Mouse (Mus musculus) CH12.LX (cell line): ENCODE measurements around the gene Ssh2.

Source experiments
- ELF1 ChIP-seq: IDR thresholded peaks from 2 replicates; pipeline ENCODE4 v1.6.1; 2014; ENCODE audit warnings: low read depth, mild to moderate bottlenecking, inconsistent platforms, low read length, improper control_type of control experiment
- MEF2A ChIP-seq: IDR thresholded peaks from 2 replicates; pipeline ENCODE4 v1.6.1; 2014; ENCODE audit warnings: low read depth, mild to moderate bottlenecking, inconsistent platforms, low read length, improper control_type of control experiment, borderline replicate concordance
- MYC ChIP-seq: IDR thresholded peaks from 2 replicates; pipeline ENCODE4 v1.6.1; 2011; ENCODE audit warnings: low read depth, mild to moderate bottlenecking, improper control_type of control experiment, low read length

DNA sequence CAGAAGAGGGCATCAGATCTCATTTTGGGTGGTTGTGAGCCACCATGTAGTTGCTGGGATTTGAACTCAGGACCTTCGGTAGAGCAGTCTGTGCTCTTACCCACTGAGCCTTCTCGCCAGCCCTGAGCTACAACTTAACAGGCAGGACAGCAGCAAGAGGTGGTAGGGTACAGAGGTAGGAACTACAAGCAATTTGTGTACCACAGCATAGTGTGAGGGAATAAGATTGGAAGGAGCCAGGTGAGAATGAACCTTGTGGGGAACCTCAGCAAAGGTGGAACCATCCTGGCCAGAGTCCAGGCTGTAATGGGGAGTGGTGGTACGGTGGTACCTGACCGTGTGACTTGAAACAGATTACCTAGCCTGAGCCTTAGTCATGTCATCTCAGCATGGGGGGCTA is 285.9 kb downstream of the Ssh2 start:
- no peak for TF ChIP-seq MYC
- TF ChIP-seq MEF2A, result no peak
- TF ChIP-seq ELF1, result no peak
